Mouse (Mus musculus): Measurements from ENCODE around the gene Cd2bp2. TPM values are rescaled to one million over a fixed set of nuclear protein-coding genes. Genes with fewer than 3 reads are reported as not detected.

Gene Cd2bp2
- polyA plus RNA-seq, 1 experiment from 2014 or later = 66.9 TPM

DNA sequence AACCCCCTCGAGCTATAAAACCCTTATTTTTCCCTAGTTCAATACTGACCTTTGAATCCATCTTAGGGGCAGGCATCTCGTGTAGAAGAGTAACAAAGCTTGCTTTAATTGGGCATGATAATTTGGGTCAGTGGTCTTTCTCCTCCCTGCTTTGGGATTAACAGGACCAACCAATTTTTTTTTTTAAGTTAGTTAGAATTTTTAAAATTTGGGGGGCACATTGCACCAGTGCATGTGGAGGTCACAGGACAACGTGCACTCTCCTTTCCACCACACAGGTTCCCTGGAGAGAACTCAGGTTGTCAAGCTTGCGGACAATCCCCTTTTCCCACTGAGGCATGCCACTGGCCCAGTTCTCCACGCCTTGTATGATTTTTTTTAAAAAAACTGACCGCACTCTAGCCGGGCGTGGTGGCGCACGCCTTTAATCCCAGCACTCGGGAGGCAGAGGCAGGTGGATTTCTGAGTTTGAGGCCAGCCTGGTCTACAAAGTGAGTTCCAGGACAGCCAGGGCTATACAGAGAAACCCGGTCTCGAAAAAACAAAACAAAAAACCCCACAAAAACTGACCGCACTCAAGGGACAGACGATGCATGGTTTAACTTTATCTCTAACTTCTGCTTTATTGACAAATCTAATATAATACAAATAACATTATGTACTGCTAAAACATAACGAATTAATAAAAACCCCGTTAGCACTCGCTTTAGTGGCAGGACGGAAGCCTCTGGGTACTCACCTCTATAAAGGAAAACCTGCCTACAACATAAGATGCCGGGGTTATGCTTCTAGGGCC lies 36.2 kb upstream of the Cd2bp2 start:
- peak overlapping the region; percentile 99 for H3K27ac ChIP-seq (ENCODE audit: low read length)
- peak overlapping the region; percentile 77 for H3K4me2 ChIP-seq (replicated peaks; ENCODE audit: low read depth, low read length)
- H3K27me3 ChIP-seq (ENCODE audit: insufficient read depth, low read length) = no peaks in the 10 kb centered on the region
- peak overlapping the region; percentile 97 for H3K9ac ChIP-seq (replicated peaks; ENCODE audit: low read length)
- H3K36me3 ChIP-seq (ENCODE audit: insufficient read depth, low read length) = peaks cover 30% of the 10 kb centered on the region
- WGBS = 4% methylated on average over 20 of the region's 20 CpGs
- H3K4me3 ChIP-seq (ENCODE audit: low read length) = peak overlapping the region; percentile 98
- no peaks in the 10 kb centered on the region for H3K9me3 ChIP-seq (ENCODE audit: low read length)
- peaks cover 31% of the 10 kb centered on the region for H3K4me1 ChIP-seq (ENCODE audit: insufficient read depth, low read length)
- ATAC-seq (ENCODE audit: low FRiP score, low TSS enrichment) = no peak

DNA sequence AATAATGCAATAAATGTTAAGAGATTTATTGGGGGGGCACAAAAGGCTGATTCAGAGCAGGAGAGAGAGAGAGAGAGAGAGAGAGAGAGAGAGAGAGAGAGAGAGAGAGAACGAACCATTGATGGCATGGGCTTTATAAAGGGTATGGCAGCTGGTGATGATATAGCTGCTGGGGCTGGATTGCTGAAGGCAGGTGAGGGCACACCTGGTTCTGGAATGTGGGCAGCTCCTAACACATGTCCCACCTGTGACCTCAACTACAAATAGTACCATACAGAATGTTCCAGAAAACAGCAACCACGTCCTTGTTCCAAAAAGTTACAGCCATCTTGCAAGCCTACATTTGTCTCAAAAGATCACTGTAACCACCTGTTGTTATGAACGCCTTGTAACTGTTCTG lies 35.5 kb upstream of the Cd2bp2 start:
- peaks cover 31% of the 10 kb centered on the region for H3K4me1 ChIP-seq (ENCODE audit: insufficient read depth, low read length)
- peak overlapping the region; percentile 98 for H3K4me3 ChIP-seq (ENCODE audit: low read length)
- H3K36me3 ChIP-seq (ENCODE audit: insufficient read depth, low read length) = peaks cover 24% of the 10 kb centered on the region
- WGBS = 43% methylated on average over 3 of the region's 3 CpGs
- H3K4me2 ChIP-seq (replicated peaks; ENCODE audit: low read depth, low read length) = peak overlapping the region; percentile 77
- peak overlapping the region; percentile 97 for H3K9ac ChIP-seq (replicated peaks; ENCODE audit: low read length)
- peak overlapping the region; percentile 99; the same call in 1 of the 2 replicates for H3K27ac ChIP-seq (ENCODE audit: low read length)
- H3K9me3 ChIP-seq (ENCODE audit: low read length) = no peaks in the 10 kb centered on the region
- ATAC-seq (ENCODE audit: low FRiP score, low TSS enrichment) = no peak
- no peaks in the 10 kb centered on the region for H3K27me3 ChIP-seq (ENCODE audit: insufficient read depth, low read length)

DNA sequence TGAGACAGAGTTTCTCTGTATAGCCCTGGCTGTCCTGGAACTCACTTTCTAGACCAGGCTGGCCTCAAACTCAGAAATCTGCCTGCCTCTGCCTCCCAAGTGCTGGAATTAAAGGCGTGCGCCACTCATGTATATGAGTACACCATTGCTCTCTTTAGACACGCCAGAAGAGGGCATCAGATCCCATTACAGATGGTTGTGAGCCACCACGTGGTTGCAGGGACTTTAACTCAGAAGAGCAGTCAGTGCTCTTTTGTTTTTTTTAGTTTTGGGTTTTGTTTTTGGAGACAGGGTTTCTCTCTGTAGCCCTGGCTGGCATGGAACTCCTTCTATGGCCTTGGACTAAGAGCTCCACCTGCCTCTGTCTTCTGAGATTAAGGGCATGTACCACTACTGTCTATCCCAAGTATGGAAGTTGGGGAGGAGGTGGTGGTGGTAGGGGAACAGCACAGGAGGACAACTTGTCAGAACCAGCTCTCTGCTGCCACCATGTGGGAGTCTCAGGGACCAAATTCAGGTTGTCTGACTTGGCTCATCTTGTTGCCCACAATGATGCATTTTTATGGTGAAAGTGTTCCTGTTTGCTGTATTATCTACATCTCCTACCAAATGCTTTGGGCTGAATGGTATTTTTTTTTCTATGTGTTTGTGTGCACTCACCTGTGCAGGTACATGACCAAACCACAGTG lies 32.9 kb upstream of the Cd2bp2 start:
- Histone ChIP-seq H3K4me2 (replicated peaks; ENCODE audit: low read depth, low read length) (no peak overlapping the region), H3K9me3 (ENCODE audit: low read length) (no peaks in the 10 kb centered on the region), H3K9ac (replicated peaks; ENCODE audit: low read length) (no peak overlapping the region), H3K36me3 (ENCODE audit: insufficient read depth, low read length) (peaks cover 7% of the 10 kb centered on the region; the same call in 1 of the 2 replicates), H3K27me3 (ENCODE audit: insufficient read depth, low read length) (no peaks in the 10 kb centered on the region), H3K4me3 (ENCODE audit: low read length) (no peak overlapping the region), H3K27ac (ENCODE audit: low read length) (no peak overlapping the region), H3K4me1 (ENCODE audit: insufficient read depth, low read length) (peaks cover 19% of the 10 kb centered on the region)
- WGBS = 63% methylated on average over 4 of the region's 4 CpGs
- ATAC-seq (ENCODE audit: low FRiP score, low TSS enrichment) = no peak

DNA sequence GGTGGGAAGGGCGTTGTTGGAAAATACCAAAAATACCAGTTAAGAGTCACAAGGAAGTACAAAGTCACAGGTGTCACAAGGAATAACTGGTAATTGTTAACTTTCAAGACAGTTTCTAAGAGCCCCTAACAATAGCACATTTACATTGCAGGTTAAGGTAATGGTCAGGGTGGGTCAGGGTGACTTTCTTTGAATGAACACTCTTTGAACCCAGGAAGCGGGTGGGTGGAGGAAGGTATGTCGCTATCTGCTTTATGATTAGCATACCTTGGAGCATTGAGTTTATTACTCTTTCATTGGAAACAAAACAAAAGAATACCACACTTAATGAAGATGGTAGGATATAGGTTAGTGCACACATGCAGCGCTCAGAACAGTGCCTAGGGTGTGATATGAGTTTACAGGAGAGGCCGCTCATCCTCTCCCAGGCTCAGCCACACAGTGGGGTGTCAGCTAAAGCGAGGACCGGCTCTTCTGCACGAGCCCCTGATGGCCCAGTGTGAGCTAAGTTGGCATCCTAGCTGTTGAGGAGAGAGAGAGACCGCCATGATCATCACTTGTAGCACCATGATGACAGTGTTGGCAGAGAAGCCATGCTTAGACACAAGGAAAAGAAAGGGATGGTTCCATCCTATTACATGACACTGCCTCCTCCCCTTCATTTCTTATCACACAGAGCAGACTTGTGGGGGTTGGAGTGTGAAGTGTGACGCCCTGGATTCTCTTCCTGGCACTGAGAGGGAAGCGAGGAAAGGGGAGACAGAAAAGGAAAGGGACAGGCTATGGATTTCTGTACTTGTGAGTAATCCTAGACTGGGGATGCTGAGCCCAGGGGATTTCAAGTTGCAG lies 29.5 kb upstream of the Cd2bp2 start:
- peaks cover 4% of the 10 kb centered on the region for H3K4me1 ChIP-seq (ENCODE audit: insufficient read depth, low read length)
- ATAC-seq (ENCODE audit: low FRiP score, low TSS enrichment) = no peak
- no peak overlapping the region for H3K4me2 ChIP-seq (replicated peaks; ENCODE audit: low read depth, low read length)
- H3K36me3 ChIP-seq (ENCODE audit: insufficient read depth, low read length) = peaks cover 4% of the 10 kb centered on the region; the same call in 1 of the 2 replicates
- no peaks in the 10 kb centered on the region for H3K9me3 ChIP-seq (ENCODE audit: low read length)
- no peak overlapping the region for H3K4me3 ChIP-seq (ENCODE audit: low read length)
- 83% methylated on average over 11 of the region's 11 CpGs for WGBS
- no peak overlapping the region for H3K9ac ChIP-seq (replicated peaks; ENCODE audit: low read length)
- no peak overlapping the region for H3K27ac ChIP-seq (ENCODE audit: low read length)
- no peaks in the 10 kb centered on the region for H3K27me3 ChIP-seq (ENCODE audit: insufficient read depth, low read length)

DNA sequence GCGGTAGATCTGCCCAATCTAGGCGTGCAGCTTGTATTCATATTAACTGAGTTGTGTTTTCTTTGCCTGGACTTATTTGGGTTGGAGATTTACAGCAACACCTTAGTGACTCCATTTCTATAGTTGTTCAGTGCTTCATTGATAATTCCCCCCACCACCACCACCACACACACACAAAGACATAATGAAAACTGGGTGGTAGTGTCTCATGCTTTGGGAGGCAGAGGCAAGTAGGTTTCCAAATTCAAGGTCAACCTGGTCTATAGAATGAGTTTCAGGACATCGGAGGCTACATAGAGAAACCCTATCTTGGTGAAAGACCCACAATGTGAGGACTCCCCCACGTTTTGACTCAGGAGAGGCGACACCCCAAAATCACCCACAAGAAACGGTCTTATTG lies 28.8 kb upstream of the Cd2bp2 start:
- ATAC-seq (ENCODE audit: low FRiP score, low TSS enrichment) = no peak
- no peaks in the 10 kb centered on the region for H3K27me3 ChIP-seq (ENCODE audit: insufficient read depth, low read length)
- no peak overlapping the region for H3K4me2 ChIP-seq (replicated peaks; ENCODE audit: low read depth, low read length)
- H3K27ac ChIP-seq (ENCODE audit: low read length) = no peak overlapping the region
- no peaks in the 10 kb centered on the region for H3K4me1 ChIP-seq (ENCODE audit: insufficient read depth, low read length)
- H3K9ac ChIP-seq (replicated peaks; ENCODE audit: low read length) = no peak overlapping the region
- H3K9me3 ChIP-seq (ENCODE audit: low read length) = no peaks in the 10 kb centered on the region
- peaks cover 4% of the 10 kb centered on the region; the same call in 1 of the 2 replicates for H3K36me3 ChIP-seq (ENCODE audit: insufficient read depth, low read length)
- WGBS = 89% methylated on average over 6 of the region's 6 CpGs
- H3K4me3 ChIP-seq (ENCODE audit: low read length) = no peak overlapping the region

DNA sequence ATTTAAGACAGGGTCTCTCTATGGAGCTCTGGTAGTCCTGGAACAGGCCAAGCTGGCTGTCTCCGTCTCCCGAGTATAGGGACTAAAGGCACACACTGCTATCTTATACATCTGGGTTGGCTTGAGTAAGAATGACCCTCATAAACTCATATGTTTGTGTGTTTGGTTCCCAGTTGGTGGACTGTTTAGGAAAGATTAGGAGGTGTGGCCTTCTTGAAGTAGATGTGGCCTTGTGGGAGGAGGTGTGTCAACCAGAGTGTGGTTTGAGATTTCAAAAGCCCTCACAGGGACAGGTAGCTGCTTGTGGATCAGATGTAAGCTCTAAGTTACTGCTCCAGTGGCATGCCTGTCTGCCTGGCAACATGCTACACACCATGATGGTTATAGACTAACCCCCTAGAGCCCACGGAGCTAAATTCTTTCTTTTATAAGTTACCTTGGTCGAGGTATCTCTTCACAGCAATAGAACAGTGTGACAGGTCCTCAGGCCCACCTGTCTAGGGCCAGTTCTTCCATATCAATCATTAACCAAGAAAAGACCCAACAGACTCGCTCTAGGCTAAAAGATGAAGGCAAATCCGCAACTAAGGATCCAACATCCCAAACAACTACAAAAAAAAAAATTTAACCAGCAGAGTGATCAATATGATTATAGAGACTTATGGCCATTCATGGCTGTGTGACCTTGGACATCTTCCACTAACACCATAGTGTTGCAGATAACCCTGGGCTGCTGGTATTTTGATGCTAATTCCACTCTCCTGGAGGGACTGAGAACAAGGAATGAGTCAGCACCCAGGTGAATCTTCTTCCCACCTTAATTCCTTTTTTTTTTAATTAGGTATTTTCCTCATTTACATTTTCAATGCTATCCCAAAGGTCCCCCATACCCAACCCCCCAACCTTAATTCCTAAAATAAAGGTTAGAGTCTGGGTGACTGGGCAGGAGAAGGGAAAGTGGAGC lies 27.9 kb upstream of the Cd2bp2 start:
- H3K27ac ChIP-seq (ENCODE audit: low read length) = no peak overlapping the region
- no peak for ATAC-seq (ENCODE audit: low FRiP score, low TSS enrichment)
- H3K9ac ChIP-seq (replicated peaks; ENCODE audit: low read length) = no peak overlapping the region
- H3K9me3 ChIP-seq (ENCODE audit: low read length) = no peaks in the 10 kb centered on the region
- H3K4me3 ChIP-seq (ENCODE audit: low read length) = no peak overlapping the region
- WGBS = 83% methylated on average over 6 of the region's 6 CpGs
- no peaks in the 10 kb centered on the region for H3K27me3 ChIP-seq (ENCODE audit: insufficient read depth, low read length)
- H3K4me1 ChIP-seq (ENCODE audit: insufficient read depth, low read length) = no peaks in the 10 kb centered on the region
- H3K4me2 ChIP-seq (replicated peaks; ENCODE audit: low read depth, low read length) = no peak overlapping the region
- H3K36me3 ChIP-seq (ENCODE audit: insufficient read depth, low read length) = no peaks in the 10 kb centered on the region

DNA sequence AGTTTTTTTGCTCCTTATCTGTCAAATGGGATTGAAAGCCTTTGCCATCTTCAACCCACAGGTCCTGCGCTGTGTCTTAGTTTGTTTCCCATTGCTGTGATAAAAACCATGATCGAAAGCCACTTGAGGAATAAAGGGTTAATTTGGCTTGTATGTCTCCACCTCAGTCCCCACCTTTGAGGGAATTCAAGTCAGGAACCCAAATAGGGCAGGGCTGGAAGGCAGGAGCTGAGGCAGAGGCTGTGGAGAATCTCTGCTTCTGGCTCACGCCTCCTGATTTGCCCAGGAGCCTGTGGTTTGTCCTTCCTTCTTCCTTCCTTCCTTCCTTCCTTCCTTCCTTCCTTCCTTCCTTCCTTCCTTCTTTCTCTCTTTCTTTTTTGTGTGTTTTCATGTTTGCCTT lies 27.3 kb upstream of the Cd2bp2 start:
- H3K9ac ChIP-seq (replicated peaks; ENCODE audit: low read length) = no peak overlapping the region
- 94% methylated on average over 3 of the region's 3 CpGs for WGBS

DNA sequence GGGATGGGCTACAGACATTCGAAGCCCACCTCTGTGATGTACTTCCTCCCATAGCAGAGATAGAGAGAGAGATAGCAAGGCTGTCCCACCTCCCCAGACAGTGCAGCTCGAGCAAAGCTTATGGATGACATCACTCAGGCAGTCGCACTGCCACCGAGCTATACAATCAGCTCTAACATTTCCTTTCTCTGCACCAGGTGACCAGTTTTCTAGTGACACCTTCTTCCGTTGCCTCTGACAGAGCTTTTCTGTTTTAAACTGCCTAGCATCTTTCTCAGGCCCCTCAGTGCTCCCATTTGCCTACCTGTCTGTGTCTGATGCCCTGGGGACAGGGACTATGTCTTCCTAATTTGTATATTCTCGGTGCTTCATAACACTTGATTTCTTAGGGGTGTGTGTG lies 24.6 kb upstream of the Cd2bp2 start:
- H3K4me1 ChIP-seq (ENCODE audit: insufficient read depth, low read length) = no peaks in the 10 kb centered on the region
- no peaks in the 10 kb centered on the region for H3K36me3 ChIP-seq (ENCODE audit: insufficient read depth, low read length)
- H3K27ac ChIP-seq (ENCODE audit: low read length) = no peak overlapping the region
- H3K4me3 ChIP-seq (ENCODE audit: low read length) = no peak overlapping the region
- no peaks in the 10 kb centered on the region for H3K9me3 ChIP-seq (ENCODE audit: low read length)
- WGBS = 84% methylated on average over 6 of the region's 6 CpGs
- no peak overlapping the region for H3K9ac ChIP-seq (replicated peaks; ENCODE audit: low read length)
- H3K4me2 ChIP-seq (replicated peaks; ENCODE audit: low read depth, low read length) = no peak overlapping the region
- no peak for ATAC-seq (ENCODE audit: low FRiP score, low TSS enrichment)
- H3K27me3 ChIP-seq (ENCODE audit: insufficient read depth, low read length) = no peaks in the 10 kb centered on the region

More for the DNA sequence above, 27.3 kb upstream of the Cd2bp2 start:
- Histone ChIP-seq H3K4me2 (replicated peaks; ENCODE audit: low read depth, low read length) (no peak overlapping the region), H3K27ac (ENCODE audit: low read length) (no peak overlapping the region), H3K27me3 (ENCODE audit: insufficient read depth, low read length) (no peaks in the 10 kb centered on the region), H3K9me3 (ENCODE audit: low read length) (no peaks in the 10 kb centered on the region), H3K36me3 (ENCODE audit: insufficient read depth, low read length) (no peaks in the 10 kb centered on the region), H3K4me3 (ENCODE audit: low read length) (no peak overlapping the region), H3K4me1 (ENCODE audit: insufficient read depth, low read length) (no peaks in the 10 kb centered on the region)
- no peak for ATAC-seq (ENCODE audit: low FRiP score, low TSS enrichment)

DNA sequence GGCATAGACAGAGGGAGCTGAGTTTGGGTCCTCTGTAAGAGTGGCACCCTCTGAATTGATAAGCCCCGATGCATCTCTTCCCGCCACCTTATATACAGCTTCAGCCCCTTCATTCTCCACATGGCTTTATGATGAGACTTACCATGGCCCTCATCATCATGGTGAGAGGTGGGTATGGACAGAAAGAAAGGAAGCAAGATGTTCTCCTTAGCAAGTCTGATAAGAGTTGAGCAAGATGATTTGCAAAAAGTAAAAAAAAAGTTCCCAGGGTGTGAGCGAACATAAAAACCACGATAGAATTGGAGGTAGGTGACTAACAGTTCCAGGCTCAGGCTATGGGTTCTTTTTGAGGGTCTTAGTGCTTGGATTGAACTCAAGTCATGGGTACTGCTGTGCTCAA lies 22.8 kb upstream of the Cd2bp2 start:
- no peak for ATAC-seq (ENCODE audit: low FRiP score, low TSS enrichment)
- WGBS = 86% methylated on average over 4 of the region's 4 CpGs
- H3K9me3 ChIP-seq (ENCODE audit: low read length) = no peaks in the 10 kb centered on the region

More for the DNA sequence above, 22.8 kb upstream of the Cd2bp2 start:
- no peak overlapping the region for H3K4me2 ChIP-seq (replicated peaks; ENCODE audit: low read depth, low read length)
- no peaks in the 10 kb centered on the region for H3K27me3 ChIP-seq (ENCODE audit: insufficient read depth, low read length)
- H3K4me3 ChIP-seq (ENCODE audit: low read length) = no peak overlapping the region
- no peak overlapping the region for H3K27ac ChIP-seq (ENCODE audit: low read length)
- H3K36me3 ChIP-seq (ENCODE audit: insufficient read depth, low read length) = no peaks in the 10 kb centered on the region
- peaks cover 6% of the 10 kb centered on the region for H3K4me1 ChIP-seq (ENCODE audit: insufficient read depth, low read length)
- no peak overlapping the region for H3K9ac ChIP-seq (replicated peaks; ENCODE audit: low read length)

All from kidney, embryonic 16.5 days (tissue).